Mouse (Mus musculus) brain, embryonic 14.5 days (tissue): ENCODE measurements around the gene Batf2.

ENCODE experiments used
- CTCF ChIP-seq: fragments of 200-500 bp; IDR thresholded peaks from 2 replicates; pipeline ENCODE4 v1.5.1; 2012; ENCODE audit warnings: inconsistent platforms, mild to moderate bottlenecking, moderate library complexity, borderline replicate concordance; ENCODE audit not compliant: insufficient read depth, insufficient read length; ENCODE audit errors: extremely low read depth
- POLR2A ChIP-seq: fragments of 200-500 bp; IDR thresholded peaks from 2 replicates; pipeline ENCODE4 v1.6.1; 2012; ENCODE audit warnings: mild to moderate bottlenecking, inconsistent platforms, borderline replicate concordance; ENCODE audit not compliant: poor library complexity, insufficient read depth, insufficient read length, severe bottlenecking; ENCODE audit errors: extremely low read depth

DNA sequence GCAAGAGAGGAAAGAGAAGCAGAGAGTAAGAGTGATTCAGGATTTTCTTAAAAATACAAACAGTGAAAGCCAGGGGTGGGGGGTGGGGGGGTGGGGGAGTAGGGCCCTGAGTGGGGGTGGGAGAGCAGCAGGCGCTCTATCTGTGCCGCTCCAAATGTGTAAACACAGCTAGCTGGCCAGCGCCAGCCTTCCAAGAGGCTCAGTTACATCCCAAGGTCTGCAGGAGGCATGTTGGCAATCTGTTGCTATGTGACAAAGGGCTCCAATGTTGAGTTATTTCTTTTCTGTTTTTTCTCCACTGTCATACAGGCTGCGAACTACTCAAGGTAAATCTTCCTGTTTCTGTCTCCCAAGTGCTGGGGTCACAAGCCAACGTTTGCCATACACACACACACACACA lies 34.0 kb downstream of the Batf2 start:
- TF ChIP-seq CTCF (no peak), POLR2A (no peak)
